Mouse (Mus musculus) cerebellum, adult (tissue): Measurements from ENCODE around the gene Rps15.

Experiments used
- ATAC-seq: cut with Nextera tagmentation; 2 replicates; pipeline ENCODE4 v1.9.2; 2017; ENCODE audit warnings: mild to moderate bottlenecking, moderate library complexity, mixed read lengths; ENCODE audit not compliant: insufficient number of reproducible peaks, low FRiP score, low TSS enrichment

The Rps15 gene

GRCm38 (mm10) chr10:80259861-80260641, 32.2 kb upstream of the Rps15 start:
- ATAC-seq, result peak; percentile 18; the same call in 1 of the 2 replicates

- peak; percentile 41; the same call in 1 of the 2 replicates for ATAC-seq
Observed at GRCm38 (mm10) chr10:80260642-80261584, 31.3 kb upstream of the Rps15 start, which contains the start of the genes Gamt and Dazap1. TSS of gene Gamt (minus strand) at chr10:80261012. TSS of gene Dazap1 (plus strand) at chr10:80261486.

GRCm38 (mm10) chr10:80261585-80261968, 30.7 kb upstream of the Rps15 start:
- ATAC-seq, result peak; percentile 27; the same call in 1 of the 2 replicates

- no peak for ATAC-seq
Observed at GRCm38 (mm10) chr10:80262169-80262568, 30.1 kb upstream of the Rps15 start.

- ATAC-seq, result no peak
Observed at GRCm38 (mm10) chr10:80262776-80263365, 29.4 kb upstream of the Rps15 start.

GRCm38 (mm10) chr10:80264341-80265148, 27.7 kb upstream of the Rps15 start:
- ATAC-seq, result peak; percentile 75

- ATAC-seq, result no peak; the same call in 1 of the 2 replicates
Observed at GRCm38 (mm10) chr10:80265149-80265486, 27.1 kb upstream of the Rps15 start.

GRCm38 (mm10) chr10:80270099-80270498, 22.2 kb upstream of the Rps15 start:
- ATAC-seq, result no peak

GRCm38 (mm10) chr10:80270734-80271181, 21.5 kb upstream of the Rps15 start:
- ATAC-seq, result no peak

- ATAC-seq, result no peak
Observed at GRCm38 (mm10) chr10:80271186-80271843, 20.9 kb upstream of the Rps15 start.

GRCm38 (mm10) chr10:80271870-80272585, 20.2 kb upstream of the Rps15 start:
- ATAC-seq, result no peak

- no peak for ATAC-seq
Observed at GRCm38 (mm10) chr10:80273847-80274246, 18.4 kb upstream of the Rps15 start.

- no peak for ATAC-seq
Observed at GRCm38 (mm10) chr10:80276238-80276637, 16.0 kb upstream of the Rps15 start.

- no peak for ATAC-seq
Observed at GRCm38 (mm10) chr10:80278390-80278789, 13.9 kb upstream of the Rps15 start.

- ATAC-seq, result no peak
Observed at GRCm38 (mm10) chr10:80279273-80279672, 13.0 kb upstream of the Rps15 start.

- no peak for ATAC-seq
Observed at GRCm38 (mm10) chr10:80281304-80281703, 10.9 kb upstream of the Rps15 start.

GRCm38 (mm10) chr10:80281921-80282371, 10.3 kb upstream of the Rps15 start:
- ATAC-seq, result 0 out of 2 replicates have a peak, but pooled peaks have one; percentile 29
